Mouse (Mus musculus) thymus, adult 18-20 months (tissue): ENCODE results near the gene Ctnna2.

ENCODE experiments used
- DNase-seq, 2 experiments: peaks; one replicate each; pipeline ENCODE4 v3.0.0; 2022; ENCODE audit warnings: mixed read lengths in 2 of 2

The Ctnna2 gene

GRCm38 (mm10) chr6:77109095-77109945, 870.2 kb downstream of the Ctnna2 start:
- no peak for DNase-seq

GRCm38 (mm10) chr6:77101047-77101446, 878.5 kb downstream of the Ctnna2 start:
- DNase-seq: no peak

GRCm38 (mm10) chr6:77098540-77098939, 881.0 kb downstream of the Ctnna2 start:
- DNase-seq: no peak

- DNase-seq: no peak
These were observed 903.8 kb downstream of the Ctnna2 start for GRCm38 (mm10) chr6:77075396-77076376.

GRCm38 (mm10) chr6:77069595-77069994, 909.9 kb downstream of the Ctnna2 start:
- no peak for DNase-seq

- DNase-seq: no peak
These were observed 928.8 kb downstream of the Ctnna2 start for GRCm38 (mm10) chr6:77050690-77051089.

GRCm38 (mm10) chr6:77050193-77050592, 929.3 kb downstream of the Ctnna2 start:
- no peak for DNase-seq

GRCm38 (mm10) chr6:77047568-77047967, 931.9 kb downstream of the Ctnna2 start:
- DNase-seq: no peak

GRCm38 (mm10) chr6:77025066-77025465, 954.4 kb downstream of the Ctnna2 start:
- DNase-seq: no peak

GRCm38 (mm10) chr6:77013194-77013593, 966.3 kb downstream of the Ctnna2 start:
- no peak for DNase-seq

GRCm38 (mm10) chr6:77011001-77011400, 968.5 kb downstream of the Ctnna2 start:
- no peak for DNase-seq

GRCm38 (mm10) chr6:76992128-76992527, 987.4 kb downstream of the Ctnna2 start:
- no peak for DNase-seq

GRCm38 (mm10) chr6:76984773-76985172, 994.7 kb downstream of the Ctnna2 start:
- no peak for DNase-seq

GRCm38 (mm10) chr6:76981651-76982050, 997.8 kb downstream of the Ctnna2 start:
- no peak for DNase-seq

- no peak for DNase-seq
These were observed 1000.1 kb downstream of the Ctnna2 start for GRCm38 (mm10) chr6:76979247-76979850.

- DNase-seq: no peak
These were observed 1001.7 kb downstream of the Ctnna2 start for GRCm38 (mm10) chr6:76977817-76978216.

GRCm38 (mm10) chr6:76974297-76974696, 1005.2 kb downstream of the Ctnna2 start:
- DNase-seq: no peak

- no peak for DNase-seq
These were observed 1014.5 kb downstream of the Ctnna2 start for GRCm38 (mm10) chr6:76964998-76965432.

GRCm38 (mm10) chr6:76908086-76908485, 1071.4 kb downstream of the Ctnna2 start:
- no peak for DNase-seq

GRCm38 (mm10) chr6:76897156-76897555, 1082.3 kb downstream of the Ctnna2 start:
- no peak for DNase-seq
